Mouse (Mus musculus): ENCODE results near the gene Bap1. TPM values are rescaled to one million over a fixed set of nuclear protein-coding genes. Genes with fewer than 3 reads are reported as not detected.

The Bap1 gene
- polyA plus RNA-seq, 1 experiment from 2014 or later = 43.2 TPM

- peak overlapping the region; percentile 92 for H3K27ac ChIP-seq
- H3K4me3 ChIP-seq = no peak overlapping the region
- no peak overlapping the region for H3K9ac ChIP-seq
- 45% methylated on average over 8 of the region's 8 CpGs for WGBS
- H3K27me3 ChIP-seq = no peaks in the 10 kb centered on the region
- no peak overlapping the region; the same call in 1 of the 2 replicates for H3K4me2 ChIP-seq
- H3K4me1 ChIP-seq (replicated peaks) = peaks cover 59% of the 10 kb centered on the region
- H3K9me3 ChIP-seq (replicated peaks) = no peaks in the 10 kb centered on the region
- peaks cover 12% of the 10 kb centered on the region; the same call in 1 of the 2 replicates for H3K36me3 ChIP-seq
- ATAC-seq (replicated peaks; ENCODE audit: insufficient number of reproducible peaks, insufficient read depth, low FRiP score, low read depth) = no peak
Measured at GRCm38 (mm10) chr14:31213868-31214267, 37.4 kb upstream of the Bap1 start.

DNA sequence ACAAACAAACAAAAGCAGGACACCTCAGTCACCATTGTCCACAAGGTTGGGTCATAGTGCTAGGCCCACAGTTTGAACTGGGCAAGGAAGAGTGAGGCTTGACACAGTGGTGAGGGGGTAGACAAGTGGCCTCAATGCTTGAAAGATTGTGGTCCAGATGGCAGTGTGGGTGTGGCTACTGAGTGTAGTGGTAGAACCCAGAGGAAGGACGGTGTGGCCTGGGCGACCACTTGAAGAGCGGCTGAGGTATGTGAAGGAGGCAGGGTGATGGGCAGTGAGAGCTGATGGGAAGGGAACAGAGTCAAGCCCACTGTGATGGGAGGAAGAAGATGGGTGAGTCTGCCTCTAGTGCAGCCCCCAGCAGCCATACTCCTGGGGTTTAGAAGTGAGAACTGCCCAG lies 36.6 kb upstream of the Bap1 start:
- peaks cover 59% of the 10 kb centered on the region for H3K4me1 ChIP-seq (replicated peaks)
- peak overlapping the region; percentile 92 for H3K27ac ChIP-seq
- H3K4me3 ChIP-seq = no peak overlapping the region
- no peak overlapping the region for H3K9ac ChIP-seq
- no peak overlapping the region for H3K4me2 ChIP-seq
- H3K36me3 ChIP-seq = peaks cover 12% of the 10 kb centered on the region; the same call in 1 of the 2 replicates
- 49% methylated on average over 3 of the region's 3 CpGs for WGBS
- no peak for ATAC-seq (replicated peaks; ENCODE audit: insufficient number of reproducible peaks, insufficient read depth, low FRiP score, low read depth)
- no peaks in the 10 kb centered on the region for H3K27me3 ChIP-seq
- no peaks in the 10 kb centered on the region for H3K9me3 ChIP-seq (replicated peaks)

- H3K27me3 ChIP-seq = no peaks in the 10 kb centered on the region
- WGBS = 30% methylated on average over 15 of the region's 15 CpGs
- H3K4me3 ChIP-seq = no peak overlapping the region
- peak; percentile 25; the same call in 1 of the 2 replicates for ATAC-seq (replicated peaks; ENCODE audit: insufficient number of reproducible peaks, insufficient read depth, low FRiP score, low read depth)
- no peak overlapping the region for H3K4me2 ChIP-seq
- H3K9ac ChIP-seq = no peak overlapping the region
- peaks cover 59% of the 10 kb centered on the region for H3K4me1 ChIP-seq (replicated peaks)
- peak overlapping the region; percentile 92 for H3K27ac ChIP-seq
- no peaks in the 10 kb centered on the region for H3K9me3 ChIP-seq (replicated peaks)
- H3K36me3 ChIP-seq = peaks cover 8% of the 10 kb centered on the region; the same call in 1 of the 2 replicates
Measured at GRCm38 (mm10) chr14:31215157-31216002, 35.9 kb upstream of the Bap1 start.

- H3K9ac ChIP-seq = peak within 1 kb of the TSS; percentile 40
- peaks cover under 1% of the 10 kb centered on the region; the same call in 1 of the 2 replicates for H3K36me3 ChIP-seq
- 69% methylated on average over 2 of the region's 2 CpGs for WGBS
- no peaks in the 10 kb centered on the region for H3K27me3 ChIP-seq
- peak within 1 kb of the TSS; percentile 16; the same call in 1 of the 2 replicates for H3K4me3 ChIP-seq
- H3K4me1 ChIP-seq (replicated peaks) = peaks cover 52% of the 10 kb centered on the region
- ATAC-seq (replicated peaks; ENCODE audit: insufficient number of reproducible peaks, insufficient read depth, low FRiP score, low read depth) = no peak
- peak within 1 kb of the TSS; percentile 48 for H3K4me2 ChIP-seq
- H3K27ac ChIP-seq = 0 out of 2 replicates have a peak within 1 kb of the TSS, but pooled peaks have one; percentile 7
- no peaks in the 10 kb centered on the region for H3K9me3 ChIP-seq (replicated peaks)
Measured at GRCm38 (mm10) chr14:31216846-31217245, 34.4 kb upstream of the Bap1 start, which contains the start of gene Nisch. Nisch (minus strand) TSS chr14:31216946.

DNA sequence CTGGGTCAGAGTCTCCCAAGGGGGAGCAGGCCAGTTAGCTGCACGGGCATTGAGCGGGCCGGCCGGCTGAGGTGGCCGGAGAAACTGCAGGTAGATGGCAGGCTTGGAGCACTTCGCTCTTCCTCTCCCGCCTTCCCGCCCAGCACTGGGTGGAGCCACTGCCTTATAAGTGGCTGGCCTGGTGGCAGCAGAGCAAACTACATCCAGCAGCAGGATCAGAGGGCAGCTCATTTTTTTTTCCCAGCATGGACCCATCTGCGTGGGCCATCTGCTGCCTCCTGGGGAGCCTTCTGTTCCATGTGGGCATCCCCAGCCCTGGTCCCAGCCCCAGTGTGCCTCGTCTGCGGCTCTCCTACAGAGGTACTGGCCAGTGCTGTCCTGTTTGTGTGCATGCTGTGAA lies 33.6 kb upstream of the Bap1 start, which contains the start of gene Sema3g:
Gene Sema3g (plus strand): TSS at position 195 of the 400 bp plus-strand sequence.
- H3K9ac ChIP-seq = peak within 1 kb of the TSS; percentile 40
- H3K4me1 ChIP-seq (replicated peaks) = peaks cover 44% of the 10 kb centered on the region
- WGBS = 7% methylated on average over 11 of the region's 11 CpGs
- H3K9me3 ChIP-seq (replicated peaks) = no peaks in the 10 kb centered on the region
- peak within 1 kb of the TSS; percentile 16; the same call in 1 of the 2 replicates for H3K4me3 ChIP-seq
- H3K27ac ChIP-seq = 0 out of 2 replicates have a peak within 1 kb of the TSS, but pooled peaks have one; percentile 7
- ATAC-seq (replicated peaks; ENCODE audit: insufficient number of reproducible peaks, insufficient read depth, low FRiP score, low read depth) = peak; percentile 60
- no peaks in the 10 kb centered on the region for H3K36me3 ChIP-seq
- H3K4me2 ChIP-seq = peak within 1 kb of the TSS; percentile 48
- H3K27me3 ChIP-seq = no peaks in the 10 kb centered on the region

DNA sequence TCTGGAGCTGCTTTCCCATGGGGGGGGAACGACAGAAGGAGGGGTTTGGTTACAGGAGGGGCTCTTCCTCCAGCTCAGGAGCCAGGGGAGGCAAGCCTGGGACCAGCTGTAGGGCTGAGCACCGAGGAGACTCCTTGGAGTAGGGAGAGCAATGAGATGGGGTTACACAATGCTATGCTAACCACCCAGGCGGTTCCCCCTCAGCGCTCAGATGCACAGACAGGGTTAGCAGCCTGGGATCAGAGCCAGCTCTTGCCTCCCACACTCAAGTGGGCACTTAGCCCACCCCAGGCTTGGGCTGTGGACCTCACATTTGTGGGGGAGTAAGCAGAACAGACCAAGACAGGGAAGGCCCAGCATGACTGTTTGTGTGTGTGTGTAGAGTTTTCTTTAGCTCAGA lies 24.3 kb upstream of the Bap1 start:
- Histone ChIP-seq H3K4me1 (replicated peaks) (peaks cover 66% of the 10 kb centered on the region), H3K4me3 (no peak overlapping the region), H3K9ac (no peak overlapping the region), H3K27ac (peak overlapping the region; percentile 62), H3K9me3 (replicated peaks) (no peaks in the 10 kb centered on the region), H3K36me3 (no peaks in the 10 kb centered on the region), H3K27me3 (no peaks in the 10 kb centered on the region), H3K4me2 (no peak overlapping the region)
- 23% methylated on average over 4 of the region's 4 CpGs for WGBS
- ATAC-seq (replicated peaks; ENCODE audit: insufficient number of reproducible peaks, insufficient read depth, low FRiP score, low read depth) = peak; percentile 79

- no peak for ATAC-seq (replicated peaks; ENCODE audit: insufficient number of reproducible peaks, insufficient read depth, low FRiP score, low read depth)
- Histone ChIP-seq H3K9ac (no peak overlapping the region), H3K4me2 (no peak overlapping the region), H3K27me3 (no peaks in the 10 kb centered on the region), H3K27ac (no peak overlapping the region; the same call in 1 of the 2 replicates), H3K9me3 (replicated peaks) (no peaks in the 10 kb centered on the region), H3K36me3 (no peaks in the 10 kb centered on the region), H3K4me3 (no peak overlapping the region), H3K4me1 (replicated peaks) (peaks cover 74% of the 10 kb centered on the region)
- WGBS = 56% methylated on average over 6 of the region's 6 CpGs
Measured at GRCm38 (mm10) chr14:31228234-31228633, 23.0 kb upstream of the Bap1 start.

DNA sequence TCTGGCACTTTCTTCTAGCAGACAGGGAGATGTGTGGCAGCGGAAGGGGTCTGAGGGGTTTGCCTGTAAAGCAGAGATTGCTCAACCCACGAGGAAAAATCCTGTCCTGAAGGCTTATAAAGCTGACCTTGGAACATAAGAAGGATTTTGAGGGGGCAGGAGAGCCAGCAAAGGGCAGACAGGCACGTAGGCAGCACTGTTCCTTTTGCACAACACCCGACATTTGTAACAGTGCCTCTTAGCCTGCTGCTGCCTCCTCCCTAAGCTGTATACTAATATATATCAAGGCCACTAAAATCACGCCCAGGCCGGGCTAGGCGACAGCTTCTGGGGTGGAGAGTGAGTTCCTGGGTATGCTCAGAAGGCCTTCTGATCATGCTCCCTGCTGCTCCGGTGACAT lies 20.8 kb upstream of the Bap1 start:
- no peaks in the 10 kb centered on the region for H3K36me3 ChIP-seq
- no peak overlapping the region for H3K9ac ChIP-seq
- H3K27ac ChIP-seq = peak overlapping the region; percentile 40
- WGBS = 47% methylated on average over 8 of the region's 8 CpGs
- H3K9me3 ChIP-seq (replicated peaks) = no peaks in the 10 kb centered on the region
- peaks cover 69% of the 10 kb centered on the region for H3K4me1 ChIP-seq (replicated peaks)
- no peak overlapping the region for H3K4me2 ChIP-seq
- no peaks in the 10 kb centered on the region for H3K27me3 ChIP-seq
- no peak overlapping the region for H3K4me3 ChIP-seq
- no peak for ATAC-seq (replicated peaks; ENCODE audit: insufficient number of reproducible peaks, insufficient read depth, low FRiP score, low read depth)

GRCm38 (mm10) chr14:31232404-31233069 lies 18.7 kb upstream of the Bap1 start:
- Histone ChIP-seq H3K4me2 (no peak overlapping the region), H3K4me1 (replicated peaks) (peaks cover 55% of the 10 kb centered on the region), H3K4me3 (no peak overlapping the region), H3K9ac (no peak overlapping the region), H3K9me3 (replicated peaks) (no peaks in the 10 kb centered on the region), H3K36me3 (no peaks in the 10 kb centered on the region), H3K27ac (peak overlapping the region; percentile 52), H3K27me3 (no peaks in the 10 kb centered on the region)
- ATAC-seq (replicated peaks; ENCODE audit: insufficient number of reproducible peaks, insufficient read depth, low FRiP score, low read depth) = no peak; the same call in 1 of the 2 replicates
- WGBS = 73% methylated on average over 13 of the region's 13 CpGs

- WGBS = 69% methylated on average over 14 of the region's 14 CpGs
- no peaks in the 10 kb centered on the region for H3K27me3 ChIP-seq
- 0 out of 2 replicates have a peak, but pooled peaks have one; percentile 41 for ATAC-seq (replicated peaks; ENCODE audit: insufficient number of reproducible peaks, insufficient read depth, low FRiP score, low read depth)
- peak overlapping the region; percentile 52 for H3K27ac ChIP-seq
- no peak overlapping the region for H3K4me2 ChIP-seq
- H3K36me3 ChIP-seq = no peaks in the 10 kb centered on the region
- H3K4me1 ChIP-seq (replicated peaks) = peaks cover 47% of the 10 kb centered on the region
- H3K4me3 ChIP-seq = no peak overlapping the region
- no peak overlapping the region for H3K9ac ChIP-seq
- H3K9me3 ChIP-seq (replicated peaks) = no peaks in the 10 kb centered on the region
Measured at GRCm38 (mm10) chr14:31233070-31233995, 17.9 kb upstream of the Bap1 start.
